Mouse (Mus musculus) embryonic stem cell, embryonic (primary cell): ENCODE measurements around the gene Tfap4.

ENCODE experiments used
- CTCF ChIA-PET, 4 experiments: fragments of 300-600 bp in 2 of 4; fragments of 350-600 bp in 2 of 4; sonication (Branson Sonifier 250); formaldehyde crosslinking; loops; one replicate each; lab custom pipeline; 2022; ENCODE audit warnings: inconsistent platforms in 2 of 4; lab: Charles Lee
- POLR2A ChIA-PET, 4 experiments: fragments of 300-600 bp in 2 of 4; fragments of 350-600 bp in 2 of 4; sonication (Branson Sonifier 250); formaldehyde crosslinking; loops; one replicate each; lab custom pipeline; 2022; ENCODE audit warnings: antibody characterized with exemption in 4 of 4, inconsistent platforms in 1 of 4; lab: Charles Lee

Tfap4 gene

DNA sequence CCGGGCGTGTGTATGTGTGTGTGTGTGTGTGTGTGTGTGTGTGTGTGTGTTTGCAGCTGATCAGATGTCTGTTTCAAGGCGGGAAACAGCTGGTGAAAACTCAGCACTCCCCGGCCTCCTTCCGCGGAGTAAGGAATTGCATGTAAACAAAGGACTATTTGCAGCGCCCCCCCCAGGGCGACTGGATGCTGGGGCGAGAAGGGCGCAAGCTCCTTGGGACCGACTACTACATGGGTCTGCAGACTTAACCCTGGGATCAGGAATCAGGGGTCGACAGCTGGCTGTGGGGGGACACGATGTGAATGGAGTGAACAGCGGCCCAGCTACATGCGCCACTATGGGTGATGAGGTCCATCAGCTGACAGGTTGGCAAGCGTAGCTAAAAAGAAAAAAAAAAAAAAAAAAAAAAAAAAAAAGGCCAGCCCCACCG, at the start of gene Tfap4:
Gene Tfap4, minus strand, starts transcription at position 140 of the 430 bp plus-strand sequence.
- ChIA-PET POLR2A (interaction anchor here (0.6 to 22.9 kb wide), 91 partner anchors 8 to 712 kb away, joined by 3 to 632 read pairs (median 6); partner anchors contain the start of genes Pam16 (in 4 of the 4), Srl (in 3 of the 4), Ubald1 (in 3 of the 4) and Coro7 (in 2 of the 4)), CTCF (interaction anchor here (0.6 to 5.4 kb wide), 80 partner anchors 8 to 825 kb away, joined by 3 to 63 read pairs (median 5); partner anchors contain the start of genes Srl (in 3 of the 4), Cdip1 (in 1 of the 4), Glis2 (in 1 of the 4) and Hmox2 (in 1 of the 4))

- CTCF ChIA-PET: interaction anchor here (0.5 to 4.9 kb wide), 66 partner anchors 8 to 341 kb away, joined by 3 to 72 read pairs (median 6); partner anchors contain the start of genes Tfap4 (in 4 of the 4), Pam16 (in 2 of the 4) and Srl (in 2 of the 4)
- POLR2A ChIA-PET: interaction anchor here (0.5 to 34.6 kb wide), 54 partner anchors 7 to 532 kb away, joined by 3 to 632 read pairs (median 5); partner anchors contain the start of genes Tfap4 (in 3 of the 4), Glis2 (in 2 of the 4), Pam16 (in 2 of the 4) and Coro7 (in 1 of the 4)
These were observed 48.9 kb upstream of the Tfap4 start for GRCm38 (mm10) chr16:4608532-4609059.

DNA sequence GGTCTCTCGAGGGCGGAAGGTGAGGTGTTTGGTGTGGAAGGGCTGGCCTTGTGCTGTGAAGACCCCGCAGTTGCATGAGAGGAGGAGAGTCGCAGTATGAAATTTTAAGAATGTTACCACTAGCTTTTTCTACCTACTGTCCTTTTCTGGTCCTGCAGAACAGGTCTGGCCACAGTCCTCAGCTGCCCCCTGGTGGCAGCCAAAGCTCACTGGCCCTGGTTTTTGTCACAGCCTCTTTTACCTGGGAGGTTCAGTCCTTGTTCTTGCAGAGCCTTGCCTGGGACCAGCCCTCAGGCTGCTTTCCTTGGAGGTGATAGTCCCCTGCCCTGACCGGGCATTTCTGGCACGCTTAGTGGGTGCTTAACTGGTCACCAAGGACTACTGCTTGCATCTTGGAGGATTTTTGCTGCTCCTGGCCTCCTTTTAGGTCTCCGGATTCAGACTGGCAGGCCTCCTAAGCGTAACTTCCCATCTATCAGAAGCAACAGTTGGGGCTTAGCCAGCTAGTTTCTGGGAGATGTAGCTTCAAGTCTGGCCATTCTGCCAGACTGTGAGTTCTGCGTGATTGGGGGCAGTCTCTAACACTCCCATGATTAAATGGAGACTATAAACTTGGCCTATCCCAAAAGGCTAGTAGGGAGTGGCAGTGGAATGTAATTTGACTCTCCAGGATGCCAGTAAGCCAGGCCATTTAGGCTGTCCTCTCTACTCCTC, 48.3 kb upstream of the Tfap4 start:
- ChIA-PET CTCF (interaction anchor here (0.5 to 4.9 kb wide), 99 partner anchors 8 to 512 kb away, joined by 3 to 72 read pairs (median 6); partner anchors contain the start of genes Tfap4 (in 4 of the 4), Pam16 (in 3 of the 4), Coro7 (in 2 of the 4) and Srl (in 2 of the 4)), POLR2A (interaction anchor here (0.5 to 34.6 kb wide), 63 partner anchors 7 to 531 kb away, joined by 3 to 632 read pairs (median 5); partner anchors contain the start of genes Tfap4 (in 3 of the 4), Glis2 (in 2 of the 4), Pam16 (in 2 of the 4) and Srl (in 2 of the 4))

GRCm38 (mm10) chr16:4606431-4607084, 46.9 kb upstream of the Tfap4 start:
- CTCF ChIA-PET: interaction anchor here (0.6 to 4.9 kb wide), 38 partner anchors 10 to 291 kb away, joined by 3 to 72 read pairs (median 8); partner anchors contain the start of genes Tfap4 (in 3 of the 4) and Pam16 (in 2 of the 4)
- POLR2A ChIA-PET: interaction anchor here in 2 of 4 experiments (0.8 to 34.6 kb wide), 22 partner anchors 11 to 274 kb away, joined by 3 to 632 read pairs (median 13); partner anchors contain the start of genes Glis2 (in 2 of the 2), Pam16 (in 2 of the 2), Srl (in 2 of the 2) and Tfap4 (in 2 of the 2)

- ChIA-PET POLR2A (interaction anchor here (0.5 to 34.6 kb wide), 18 partner anchors 9 to 116 kb away, joined by 3 to 632 read pairs (median 6); partner anchors contain the start of genes Glis2 (in 2 of the 4), Tfap4 (in 2 of the 4), Coro7 (in 1 of the 4) and Srl (in 1 of the 4)), CTCF (interaction anchor here (0.5 to 4.8 kb wide), 21 partner anchors 11 to 320 kb away, joined by 3 to 72 read pairs (median 4); partner anchors contain the start of genes Srl (in 1 of the 4) and Tfap4 (in 1 of the 4))
These were observed 46.0 kb upstream of the Tfap4 start for GRCm38 (mm10) chr16:4605514-4606131.

GRCm38 (mm10) chr16:4604293-4604837, 44.7 kb upstream of the Tfap4 start:
- ChIA-PET CTCF (interaction anchor here in 1 of 4 experiments (1.1 kb wide), 1 partner anchor 115 kb away, joined by 4 read pairs; no protein-coding TSS in a partner anchor), POLR2A (interaction anchor here (0.5 to 34.6 kb wide), 10 partner anchors 9 to 45 kb away, joined by 3 to 632 read pairs (median 31); partner anchors contain the start of genes Tfap4 (in 2 of the 4) and Glis2 (in 1 of the 4))

DNA sequence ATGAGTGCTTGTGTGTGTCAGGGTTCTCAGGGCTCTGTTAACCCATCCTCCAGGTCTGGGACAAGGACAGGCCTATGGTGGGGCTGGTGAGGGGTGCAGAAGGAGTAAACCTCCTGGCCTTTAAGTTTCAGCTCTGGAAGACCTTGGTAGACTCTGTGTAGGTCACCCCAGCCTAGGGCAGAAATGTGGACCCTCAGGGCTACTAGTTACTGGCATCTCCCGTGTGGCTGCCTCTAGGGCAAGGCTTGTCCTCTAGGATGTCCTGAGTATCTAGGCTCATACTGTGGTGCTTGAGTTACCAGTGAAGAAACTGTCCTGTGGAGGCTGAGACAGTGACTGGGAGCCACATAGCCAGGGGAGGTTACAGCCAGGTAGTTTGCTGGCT, 43.8 kb upstream of the Tfap4 start:
- CTCF ChIA-PET: no interaction called here
- POLR2A ChIA-PET: interaction anchor here in 3 of 4 experiments (0.6 to 34.6 kb wide), 12 partner anchors 8 to 120 kb away, joined by 3 to 632 read pairs (median 4); partner anchors contain the start of genes Glis2 (in 2 of the 3), Srl (in 2 of the 3) and Tfap4 (in 1 of the 3)

DNA sequence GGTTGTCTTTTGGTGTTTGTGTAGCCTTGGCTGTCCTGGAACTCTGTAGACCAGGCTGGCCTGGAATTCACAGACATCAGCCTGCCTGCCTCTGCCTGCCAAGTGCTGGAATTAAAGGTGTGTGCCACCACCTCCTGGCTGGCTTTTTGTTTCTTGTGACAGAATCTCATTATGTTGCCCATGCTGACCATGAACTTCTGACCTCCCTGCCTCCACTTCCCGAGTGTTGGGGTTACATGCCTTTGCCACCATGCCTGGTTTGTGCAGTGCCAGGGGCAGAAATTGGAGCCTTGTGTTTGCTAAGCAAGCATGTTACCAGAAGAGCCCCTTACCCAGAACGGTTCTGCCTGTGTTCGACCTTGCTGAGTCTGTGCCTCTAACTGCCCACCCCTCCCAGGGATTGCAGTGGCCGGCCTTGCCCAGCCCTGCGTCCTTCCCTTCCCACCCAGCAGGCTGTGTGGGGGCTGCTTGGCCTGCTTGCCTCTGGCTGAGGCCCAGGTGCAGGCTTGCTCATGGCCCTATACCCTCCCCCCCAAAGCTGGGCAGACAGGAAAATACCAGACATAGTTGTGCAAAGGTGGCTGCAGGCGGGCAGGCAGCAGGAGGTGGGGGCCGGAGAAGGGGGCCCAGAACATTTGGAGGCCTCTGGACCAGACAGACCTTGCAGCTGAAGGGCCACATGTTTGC, 43.3 kb upstream of the Tfap4 start:
- ChIA-PET POLR2A (interaction anchor here (0.5 to 34.6 kb wide), 19 partner anchors 8 to 278 kb away, joined by 3 to 632 read pairs (median 4); partner anchors contain the start of genes Glis2 (in 2 of the 4), Srl (in 2 of the 4), Coro7 (in 1 of the 4) and Tfap4 (in 1 of the 4)), CTCF (interaction anchor here in 3 of 4 experiments (1.0 to 1.4 kb wide), 6 partner anchors 10 to 114 kb away, joined by 3 to 4 read pairs (median 3); no protein-coding TSS in a partner anchor)

DNA sequence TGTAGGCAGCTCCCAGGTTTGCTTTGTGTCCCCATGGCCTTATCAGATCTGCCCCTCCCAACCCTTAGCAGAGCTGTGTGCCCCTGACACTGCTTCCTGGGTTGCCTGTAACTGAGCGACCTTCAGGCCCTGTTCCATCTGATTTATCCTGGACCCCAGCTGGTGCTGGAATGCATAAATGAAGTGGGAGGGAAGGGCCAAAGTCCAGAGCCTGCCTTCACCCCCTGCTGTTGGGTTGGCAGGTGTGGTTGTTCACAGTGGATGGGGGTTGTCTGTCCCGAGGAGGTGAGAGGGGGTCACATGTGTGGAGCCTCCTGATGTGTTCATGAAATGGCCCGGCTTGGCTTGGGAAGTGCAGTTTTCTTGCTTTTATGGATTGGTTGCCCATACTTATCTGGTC, 42.5 kb upstream of the Tfap4 start:
- ChIA-PET CTCF (interaction anchor here in 3 of 4 experiments (0.6 to 1.4 kb wide), 11 partner anchors 9 to 113 kb away, joined by 3 to 4 read pairs (median 3); no protein-coding TSS in a partner anchor), POLR2A (interaction anchor here in 3 of 4 experiments (0.6 to 34.6 kb wide), 20 partner anchors 8 to 278 kb away, joined by 3 to 632 read pairs (median 8); partner anchors contain the start of genes Tfap4 (in 2 of the 3), Cdip1 (in 1 of the 3), Coro7 (in 1 of the 3) and Srl (in 1 of the 3))

DNA sequence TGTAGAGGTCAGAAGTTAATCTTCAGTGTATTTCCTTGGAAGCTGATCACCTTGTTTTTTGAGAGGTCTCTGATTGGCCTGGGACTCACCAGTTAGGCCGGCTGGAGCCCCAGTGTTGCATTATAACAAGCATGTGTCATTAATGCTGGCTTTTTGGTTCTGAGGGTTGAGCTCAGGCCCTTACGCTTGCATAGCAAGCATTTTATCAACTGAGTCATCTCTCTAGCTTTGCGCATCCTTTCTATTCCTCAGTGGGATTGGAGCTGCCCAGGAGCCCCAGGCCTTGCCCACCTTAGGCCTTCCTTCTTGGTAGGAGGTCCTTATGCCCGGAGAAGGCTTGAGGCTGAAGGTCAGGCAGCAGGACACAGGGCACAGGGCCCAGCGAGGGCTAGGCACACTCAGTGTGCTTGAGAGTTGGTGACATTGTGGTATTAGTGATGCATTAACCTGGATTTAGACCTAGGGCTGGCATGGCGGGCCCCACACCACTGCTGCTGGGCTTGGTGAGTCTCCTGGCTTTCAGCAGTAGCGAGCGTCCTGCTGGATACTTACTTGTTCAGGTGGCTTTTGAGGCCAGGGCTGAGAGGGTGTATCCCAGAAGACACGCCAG, 41.2 kb upstream of the Tfap4 start:
- ChIA-PET POLR2A (interaction anchor here in 3 of 4 experiments (0.5 to 34.6 kb wide), 25 partner anchors 9 to 280 kb away, joined by 3 to 632 read pairs (median 6); partner anchors contain the start of genes Tfap4 (in 3 of the 3), Pam16 (in 1 of the 3) and Ubald1 (in 1 of the 3)), CTCF (interaction anchor here in 3 of 4 experiments (0.8 to 1.7 kb wide), 6 partner anchors 8 to 66 kb away, joined by 3 to 7 read pairs (median 4); partner anchors contain the start of gene Tfap4 (in 1 of the 3))

- CTCF ChIA-PET: interaction anchor here in 2 of 4 experiments (0.6 to 1.7 kb wide), 5 partner anchors 8 to 67 kb away, joined by 3 to 7 read pairs (median 4); partner anchors contain the start of gene Tfap4 (in 1 of the 2)
These were observed 40.0 kb upstream of the Tfap4 start for GRCm38 (mm10) chr16:4599616-4600015.

GRCm38 (mm10) chr16:4598891-4599543, 39.4 kb upstream of the Tfap4 start:
- ChIA-PET CTCF (interaction anchor here in 2 of 4 experiments (0.9 to 1.3 kb wide), 5 partner anchors 9 to 39 kb away, joined by 3 to 7 read pairs (median 4); partner anchors contain the start of gene Tfap4 (in 1 of the 2)), POLR2A (interaction anchor here in 2 of 4 experiments (0.7 to 34.6 kb wide), 18 partner anchors 9 to 282 kb away, joined by 3 to 632 read pairs (median 4); partner anchors contain the start of genes Tfap4 (in 2 of the 2), Coro7 (in 1 of the 2) and Srl (in 1 of the 2))

More at GRCm38 (mm10) chr16:4599616-4600015, 40.0 kb upstream of the Tfap4 start:
- POLR2A ChIA-PET: interaction anchor here in 3 of 4 experiments (0.7 to 34.6 kb wide), 19 partner anchors 9 to 281 kb away, joined by 3 to 632 read pairs (median 4); partner anchors contain the start of genes Pam16 (in 2 of the 3), Tfap4 (in 2 of the 3) and Srl (in 1 of the 3)

GRCm38 (mm10) chr16:4598041-4598440, 38.4 kb upstream of the Tfap4 start:
- ChIA-PET CTCF (interaction anchor here in 2 of 4 experiments (0.6 to 1.3 kb wide), 2 partner anchors 10 to 13 kb away, joined by 3 to 4 read pairs; no protein-coding TSS in a partner anchor), POLR2A (interaction anchor here in 2 of 4 experiments (0.6 to 34.6 kb wide), 12 partner anchors 9 to 138 kb away, joined by 3 to 632 read pairs (median 19); partner anchors contain the start of genes Tfap4 (in 2 of the 2) and Coro7 (in 1 of the 2))
